Mouse (Mus musculus) erythroblast, embryonic 14.5 days (primary cell): ENCODE data around the gene Adamts7.

Experiments used
- GATA1 ChIP-seq: IDR thresholded peaks from 2 replicates; pipeline ENCODE4 v1.6.1; 2012; ENCODE audit warnings: low read length, inconsistent platforms, mixed read lengths
- TAL1 ChIP-seq: IDR thresholded peaks from 3 replicates; pipeline ENCODE4 v1.6.1; 2012; ENCODE audit warnings: low read length, inconsistent platforms, mixed read lengths

- TF ChIP-seq GATA1, result no peak
- TF ChIP-seq TAL1, result no peak
These were observed 49.0 kb upstream of the Adamts7 start for GRCm38 (mm10) chr9:90113651-90114566.
